14 mouse cellular contexts compared by ENCODE assay signal in the genomic region with DNA sequence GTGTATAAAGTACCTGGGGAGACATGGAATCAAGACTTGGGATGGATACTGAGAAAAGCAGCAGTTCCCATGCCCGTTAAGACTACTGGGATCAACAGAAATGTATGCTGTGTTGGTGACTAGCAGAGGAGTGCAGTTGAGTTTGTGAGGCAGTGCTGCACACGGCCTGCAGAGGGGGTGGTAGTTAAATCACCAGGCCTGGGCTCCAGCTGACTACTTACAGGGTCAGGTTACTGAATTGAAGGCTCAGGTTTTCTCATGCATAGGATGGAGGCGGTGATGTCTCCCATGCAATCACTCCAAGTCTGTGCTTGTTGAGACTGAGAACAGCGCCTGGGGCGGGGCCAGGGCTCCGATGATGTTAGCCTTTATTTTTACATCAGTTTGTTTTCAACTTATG. TPM values are rescaled to one million over a fixed set of nuclear protein-coding genes. Genes with fewer than 3 reads are reported as not detected.
A peak's percentile ranks its signal among the peaks of the same experiment; 100 is the strongest.
DNase-seq lines count a peak whose midpoint lies in the region; ATAC-seq and TF ChIP-seq lines count a peak whose summit lies in the region.
"Had no signal": no experiment of that assay in that cellular context is flagged by ENCODE, and none has a peak within 500 bp of the region (broad histone marks: within the 10 kb centered on the region; RNA-seq: fewer than 3 reads in every experiment).

No protein-coding gene starts in this region.

- no peak overlapping the region for H3K4me2 ChIP-seq in liver, postnatal 0 days (ENCODE audit: low read depth, low read length)
- no peak overlapping the region for H3K4me2 ChIP-seq in liver, embryonic 11.5 days
- no peak overlapping the region for H3K4me2 ChIP-seq in limb, embryonic 12.5 days
- H3K4me2 ChIP-seq: heart, embryonic 13.5 days; lung, embryonic 15.5 days had no signal

- no peak for TF ChIP-seq EP300 in liver, postnatal 0 days (IDR thresholded peaks at IDR 0.05; ENCODE audit: low read depth)

- TF ChIP-seq CTCF in gastrocnemius, adult 2 months (IDR thresholded peaks at IDR 0.05): peak; percentile 58
- peak; percentile 40 for TF ChIP-seq CTCF in liver, postnatal 0 days (IDR thresholded peaks at IDR 0.05; ENCODE audit: low read depth)
- peak; percentile 29 for TF ChIP-seq CTCF in cortical plate, adult 2 months (IDR thresholded peaks at IDR 0.05; ENCODE audit: extremely low read depth, insufficient read depth, low read length)

- H3K4me1 ChIP-seq in liver, postnatal 0 days (ENCODE audit: insufficient read depth): no peaks in the 10 kb centered on the region
- no peaks in the 10 kb centered on the region for H3K4me1 ChIP-seq in liver, embryonic 11.5 days (replicated peaks; ENCODE audit: control insufficient read depth, insufficient read depth, low read length)
- no peaks in the 10 kb centered on the region for H3K4me1 ChIP-seq in cortical plate, adult 2 months (ENCODE audit: control insufficient read depth, insufficient read depth, low read length)
- H3K4me1 ChIP-seq in limb, embryonic 12.5 days (replicated peaks): peaks cover 36% of the 10 kb centered on the region
- H3K4me1 ChIP-seq: heart, embryonic 13.5 days; lung, embryonic 15.5 days had no signal

- 29% methylated on average over 6 of the region's 6 CpGs for WGBS in liver, postnatal 0 days (ENCODE audit: insufficient replicate concordance)
- 25% methylated on average over 6 of the region's 6 CpGs for WGBS in liver, embryonic 11.5 days
- WGBS in limb, embryonic 12.5 days: 18% methylated on average over 6 of the region's 6 CpGs

- no peak overlapping the region for H3K27ac ChIP-seq in gastrocnemius, adult 2 months
- no peak overlapping the region for H3K27ac ChIP-seq in liver, postnatal 0 days (ENCODE audit: low read depth)
- H3K27ac ChIP-seq in liver, embryonic 11.5 days (ENCODE audit: low read depth, low read length): no peak overlapping the region
- no peak overlapping the region for H3K27ac ChIP-seq in cortical plate, adult 2 months (ENCODE audit: insufficient read depth, low read length)
- no peak overlapping the region for H3K27ac ChIP-seq in limb, embryonic 12.5 days
- H3K27ac ChIP-seq: heart, embryonic 13.5 days; lung, embryonic 15.5 days had no signal

- H3K9me3 ChIP-seq in liver, postnatal 0 days (ENCODE audit: low read length): no peaks in the 10 kb centered on the region
- no peaks in the 10 kb centered on the region for H3K9me3 ChIP-seq in liver, embryonic 11.5 days (ENCODE audit: control insufficient read depth, low read length)
- H3K9me3 ChIP-seq in limb, embryonic 12.5 days: no peaks in the 10 kb centered on the region
- H3K9me3 ChIP-seq: heart, embryonic 13.5 days; lung, embryonic 15.5 days had no signal

- no peak for ATAC-seq in liver, postnatal 0 days
- no peak for ATAC-seq in liver, embryonic 11.5 days (replicated peaks; ENCODE audit: low FRiP score)
- ATAC-seq in limb, embryonic 12.5 days (ENCODE audit: insufficient number of reproducible peaks, insufficient read depth, low FRiP score, low TSS enrichment, low read depth): peak; percentile 60

- no peak for TF ChIP-seq POLR2A in cortical plate, adult 2 months (IDR thresholded peaks at IDR 0.05; ENCODE audit: extremely low read depth, insufficient read depth, low read length)

- no peaks in the 10 kb centered on the region for H3K36me3 ChIP-seq in liver, postnatal 0 days (replicated peaks; ENCODE audit: insufficient read depth, low read length)
- H3K36me3 ChIP-seq in liver, embryonic 11.5 days (ENCODE audit: control insufficient read depth, insufficient read depth, low read length): no peaks in the 10 kb centered on the region
- H3K36me3 ChIP-seq in limb, embryonic 12.5 days: no peaks in the 10 kb centered on the region
- H3K36me3 ChIP-seq: heart, embryonic 13.5 days; lung, embryonic 15.5 days had no signal

- no peak overlapping the region for H3K9ac ChIP-seq in liver, postnatal 0 days (replicated peaks)
- no peak overlapping the region for H3K9ac ChIP-seq in liver, embryonic 11.5 days (ENCODE audit: low read depth, low read length)
- no peak overlapping the region for H3K9ac ChIP-seq in limb, embryonic 12.5 days (replicated peaks)
- H3K9ac ChIP-seq: heart, embryonic 13.5 days; lung, embryonic 15.5 days had no signal

- no peak for DNase-seq in gastrocnemius, adult 2 months
- DNase-seq in gastrocnemius, postnatal 4 days (ENCODE audit: low spot score in 2 of 2): no peak
- DNase-seq in liver, postnatal 0 days: no peak
- DNase-seq in liver, embryonic 11.5 days (ENCODE audit: low spot score): no peak
- DNase-seq in layer of hippocampus, adult 9-10 months (ENCODE audit: low spot score): no peak
- DNase-seq in spleen, adult 18-20 months: no peak
- DNase-seq: adrenal gland, postnatal 10 days; cerebellum, adult 8-10 months; kidney, adult 8-10 months had no signal

- no peak overlapping the region for H3K4me3 ChIP-seq in gastrocnemius, adult 2 months
- no peak overlapping the region for H3K4me3 ChIP-seq in liver, postnatal 0 days (ENCODE audit: low read depth, low read length)
- H3K4me3 ChIP-seq in liver, embryonic 11.5 days (ENCODE audit: low read depth, low read length): no peak overlapping the region
- no peak overlapping the region for H3K4me3 ChIP-seq in cortical plate, adult 2 months (ENCODE audit: insufficient read depth, low read length)
- no peak overlapping the region for H3K4me3 ChIP-seq in limb, embryonic 12.5 days (replicated peaks)
- H3K4me3 ChIP-seq: heart, embryonic 13.5 days; lung, embryonic 15.5 days; myocyte had no signal

- H3K27me3 ChIP-seq in liver, postnatal 0 days (ENCODE audit: insufficient read depth, low read length): 0 out of 2 replicates have a peak, but pooled peaks cover 2% of the 10 kb centered on the region
- 0 out of 2 replicates have a peak, but pooled peaks cover 3% of the 10 kb centered on the region for H3K27me3 ChIP-seq in liver, embryonic 11.5 days (replicated peaks; ENCODE audit: control insufficient read depth, insufficient read depth, low read length)
- H3K27me3 ChIP-seq in limb, embryonic 12.5 days: 0 out of 2 replicates have a peak, but pooled peaks cover 3% of the 10 kb centered on the region
- H3K27me3 ChIP-seq: lung, embryonic 15.5 days had no signal

- intact Hi-C loops in gastrocnemius, adult 2 months (cut with DNase I): loop anchor here (5.0 kb wide), 2 partner anchors 50 to 95 kb away; no protein-coding TSS in a partner anchor

RNA-seq across cellular contexts. Expression of gene Cxcl14, which starts 31.4 kb away (rescaled TPM):
- 10 to 100 TPM; 30.7 to 35.6 TPM for total RNA-seq in gastrocnemius, adult 2 months (2021)
- 1 to 10 TPM; 5.3 to 5.6 TPM for total RNA-seq in gastrocnemius, postnatal 4 days (2021)
- 0.06 and 0.12 TPM in 2 replicates for polyA plus RNA-seq in liver, postnatal 0 days (2015; fragmentation: Nextera tagmentation; extraction: Ambion mirVana)
- 3.0 and 5.9 TPM in 2 replicates for polyA plus RNA-seq in liver, embryonic 11.5 days (2014; fragmentation: Nextera tagmentation; extraction: Ambion mirVana)
- polyA plus RNA-seq in cortical plate, adult 2 months (2012; rRNA removed): 154 and 155 TPM in 2 replicates
- polyA plus RNA-seq in limb, embryonic 12.5 days (2016; fragmentation: Nextera tagmentation; extraction: Ambion mirVana): 342 and 397 TPM in 2 replicates
- polyA plus RNA-seq: myocyte had no signal

Comparison
In these comparisons a context has a peak if more than half of its experiments do, and no peak if none do; other contexts are left out.
1. RNA of gene Cxcl14, which starts 31.4 kb away (polyA plus RNA-seq): 342 to 397 TPM in limb, embryonic 12.5 days and 154 to 155 TPM in cortical plate, adult 2 months; 3.0 to 5.9 TPM in liver, embryonic 11.5 days and 0.06 to 0.12 TPM in liver, postnatal 0 days; every median in the first group is over 10 times any median in the second.
2. Peak in every context shown above with its lines, with median percentiles within 50 percentile points of each other: CTCF ChIP-seq.